Mouse (Mus musculus): ENCODE data around the gene Unc93b1. TPM values are rescaled to one million over a fixed set of nuclear protein-coding genes. Genes with fewer than 3 reads are reported as not detected.

Unc93b1 gene
- polyA plus RNA-seq, 1 experiment, result 14.3 TPM

DNA sequence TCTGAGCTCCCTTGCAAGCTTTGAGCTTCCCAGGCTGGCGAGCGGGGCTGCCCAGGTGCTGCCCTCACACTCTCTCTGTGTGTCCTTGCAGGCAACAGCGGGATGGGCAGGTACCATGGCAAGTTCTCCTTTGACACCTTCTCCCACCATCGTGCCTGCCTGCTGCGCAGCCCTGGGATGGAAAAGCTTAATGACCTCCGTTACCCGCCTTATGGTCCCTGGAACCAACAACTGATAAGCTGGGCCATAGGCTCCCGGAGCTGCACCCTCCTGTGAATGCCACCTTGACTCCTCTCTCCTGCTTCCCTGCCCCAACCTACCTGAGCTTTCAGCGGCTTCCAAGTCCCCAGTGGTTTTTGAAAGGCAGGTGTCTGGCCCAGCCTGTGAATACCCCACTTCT lies 45.9 kb downstream of the Unc93b1 start:
- no peak overlapping the region for H3K27ac ChIP-seq (ENCODE audit: insufficient read depth, low read length)
- H3K27me3 ChIP-seq (ENCODE audit: control insufficient read depth, insufficient read depth, low read length), result no peaks in the 10 kb centered on the region
- no peak for TF ChIP-seq CTCF (IDR thresholded peaks at IDR 0.05; ENCODE audit: borderline replicate concordance, insufficient read depth, low read depth, low read length)
- TF ChIP-seq POLR2A (IDR thresholded peaks at IDR 0.05; ENCODE audit: borderline replicate concordance, insufficient read depth, low read length), result no peak
- DNase-seq, result no peak
- 76% methylated on average over 9 of the region's 9 CpGs for WGBS
- no peak overlapping the region for H3K4me3 ChIP-seq (replicated peaks; ENCODE audit: insufficient read depth, low read depth, low read length)
- H3K4me1 ChIP-seq (ENCODE audit: control insufficient read depth, insufficient read depth, low read length), result peaks cover 13% of the 10 kb centered on the region

DNA sequence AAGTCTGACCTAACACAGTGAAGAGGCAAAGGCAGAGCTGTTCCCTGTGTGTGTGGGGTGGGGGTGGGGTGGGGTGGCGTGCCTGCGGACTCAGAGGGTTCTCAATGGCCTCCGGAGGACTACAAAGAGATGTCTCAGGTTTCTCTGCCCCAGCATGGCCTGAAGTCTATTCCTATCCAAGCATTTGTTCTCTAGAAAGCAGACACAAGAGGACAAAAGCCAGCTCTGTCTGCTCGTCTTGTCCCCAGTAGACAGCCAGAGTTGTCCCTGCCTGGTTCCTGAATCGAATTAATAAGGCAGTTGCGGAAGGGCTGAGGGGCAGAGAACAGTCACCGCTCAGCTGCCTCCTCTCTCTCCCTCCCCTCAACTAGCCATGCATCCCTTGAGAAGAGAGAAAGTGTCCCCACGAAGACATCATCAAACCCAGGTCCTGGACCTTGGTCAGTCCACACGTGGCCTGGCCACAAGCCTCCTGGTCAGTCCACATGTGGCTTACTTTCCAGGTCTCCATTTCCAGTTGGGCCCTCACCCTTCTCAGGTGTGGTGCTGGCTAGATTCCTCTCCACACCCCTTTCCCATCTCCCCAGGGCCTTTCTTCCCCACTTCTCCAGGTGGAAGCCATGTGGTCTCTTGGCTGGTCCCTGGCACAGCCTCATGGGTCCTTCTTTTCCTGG lies 48.7 kb downstream of the Unc93b1 start:
- Histone ChIP-seq H3K27ac (ENCODE audit: insufficient read depth, low read length) (peak overlapping the region; percentile 37; the same call in 1 of the 2 replicates), H3K4me3 (replicated peaks; ENCODE audit: insufficient read depth, low read depth, low read length) (no peak overlapping the region), H3K27me3 (ENCODE audit: control insufficient read depth, insufficient read depth, low read length) (no peaks in the 10 kb centered on the region), H3K4me1 (ENCODE audit: control insufficient read depth, insufficient read depth, low read length) (peaks cover 13% of the 10 kb centered on the region)
- 61% methylated on average over 9 of the region's 9 CpGs for WGBS
- TF ChIP-seq CTCF (IDR thresholded peaks at IDR 0.05; ENCODE audit: borderline replicate concordance, insufficient read depth, low read depth, low read length), result no peak
- no peak for TF ChIP-seq POLR2A (IDR thresholded peaks at IDR 0.05; ENCODE audit: borderline replicate concordance, insufficient read depth, low read length)
- no peak for DNase-seq

DNA sequence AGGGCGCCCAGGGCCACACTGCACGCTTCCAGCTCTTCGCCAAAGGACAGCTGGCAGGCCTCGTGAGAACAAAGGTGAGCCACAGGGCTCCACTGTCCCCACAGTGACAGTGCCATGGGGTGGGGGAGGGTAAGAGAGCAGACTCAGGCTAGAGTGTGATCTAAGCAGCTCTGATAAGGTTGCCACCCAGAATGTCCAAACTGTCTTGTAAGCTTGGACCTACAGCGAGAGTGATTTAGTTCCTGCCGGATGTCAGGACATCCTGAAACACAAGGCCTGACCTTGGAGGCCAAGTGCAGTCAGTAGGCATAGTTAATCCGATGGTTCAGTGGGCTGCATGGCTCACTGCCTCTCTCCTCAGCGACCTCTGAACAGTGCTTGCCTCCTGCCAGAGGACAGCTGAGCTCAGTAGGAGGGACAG lies 50.3 kb downstream of the Unc93b1 start:
- DNase-seq, result no peak
- Histone ChIP-seq H3K4me1 (ENCODE audit: control insufficient read depth, insufficient read depth, low read length) (peaks cover 13% of the 10 kb centered on the region), H3K27me3 (ENCODE audit: control insufficient read depth, insufficient read depth, low read length) (no peaks in the 10 kb centered on the region), H3K4me3 (replicated peaks; ENCODE audit: insufficient read depth, low read depth, low read length) (no peak overlapping the region), H3K27ac (ENCODE audit: insufficient read depth, low read length) (no peak overlapping the region)
- WGBS, result 37% methylated on average over 8 of the region's 8 CpGs
- no peak for TF ChIP-seq CTCF (IDR thresholded peaks at IDR 0.05; ENCODE audit: borderline replicate concordance, insufficient read depth, low read depth, low read length)
- TF ChIP-seq POLR2A (IDR thresholded peaks at IDR 0.05; ENCODE audit: borderline replicate concordance, insufficient read depth, low read length), result no peak

DNA sequence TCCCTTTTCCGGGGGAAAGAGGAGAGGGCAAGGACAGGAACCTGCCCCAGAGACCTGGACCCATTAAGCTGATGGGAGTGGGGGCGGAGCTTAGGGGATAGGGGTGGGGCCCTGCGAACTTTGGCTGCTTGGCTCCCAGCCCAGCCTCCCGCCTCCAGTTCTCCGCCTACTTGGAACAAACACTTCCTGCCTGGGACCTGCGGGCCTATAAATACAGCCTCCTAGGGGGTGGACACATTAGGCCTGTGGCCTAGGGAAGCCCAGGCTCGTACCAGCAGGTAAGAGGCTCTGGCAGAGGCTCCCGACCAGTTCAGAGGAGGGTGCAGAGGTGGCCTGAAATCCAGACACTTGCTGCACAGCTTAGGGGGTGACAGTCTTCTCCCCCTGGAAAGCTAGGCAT lies 51.3 kb downstream of the Unc93b1 start, which contains the start of gene Acy3:
Gene Acy3 (plus strand): TSS at position 237 of the 400 bp plus-strand sequence.
- no peak within 1 kb of the TSS for H3K4me3 ChIP-seq (replicated peaks; ENCODE audit: insufficient read depth, low read depth, low read length)
- WGBS, result 23% methylated on average over 8 of the region's 8 CpGs
- peaks cover 13% of the 10 kb centered on the region for H3K4me1 ChIP-seq (ENCODE audit: control insufficient read depth, insufficient read depth, low read length)
- H3K27me3 ChIP-seq (ENCODE audit: control insufficient read depth, insufficient read depth, low read length), result no peaks in the 10 kb centered on the region
- DNase-seq, result no peak
- TF ChIP-seq POLR2A (IDR thresholded peaks at IDR 0.05; ENCODE audit: borderline replicate concordance, insufficient read depth, low read length) (no peak), CTCF (IDR thresholded peaks at IDR 0.05; ENCODE audit: borderline replicate concordance, insufficient read depth, low read depth, low read length) (no peak)
- no peak within 1 kb of the TSS for H3K27ac ChIP-seq (ENCODE audit: insufficient read depth, low read length)

DNA sequence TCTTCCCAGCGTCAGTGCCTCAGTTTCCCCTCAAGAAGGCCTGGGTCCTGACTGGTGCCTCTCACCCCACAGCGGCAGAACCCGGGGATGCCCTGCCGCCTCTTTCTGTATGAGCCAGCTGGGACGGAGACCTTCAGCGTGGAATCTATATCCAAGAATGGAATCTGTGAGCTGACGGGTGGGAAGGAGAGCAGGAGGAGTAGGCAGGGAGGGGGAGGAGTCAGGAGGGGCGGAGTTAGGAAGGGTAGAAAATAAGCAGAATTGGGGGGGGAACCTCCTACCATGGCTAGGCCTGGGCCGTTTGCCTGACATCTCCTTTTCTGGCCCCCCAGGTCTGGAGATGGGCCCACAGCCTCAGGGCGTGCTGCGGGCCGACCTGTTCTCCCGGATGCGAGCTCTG lies 53.1 kb downstream of the Unc93b1 start:
- Histone ChIP-seq H3K4me1 (ENCODE audit: control insufficient read depth, insufficient read depth, low read length) (peaks cover 13% of the 10 kb centered on the region), H3K27ac (ENCODE audit: insufficient read depth, low read length) (no peak overlapping the region), H3K27me3 (ENCODE audit: control insufficient read depth, insufficient read depth, low read length) (no peaks in the 10 kb centered on the region), H3K4me3 (replicated peaks; ENCODE audit: insufficient read depth, low read depth, low read length) (no peak overlapping the region)
- TF ChIP-seq POLR2A (IDR thresholded peaks at IDR 0.05; ENCODE audit: borderline replicate concordance, insufficient read depth, low read length), result no peak
- DNase-seq, result no peak
- 87% methylated on average over 14 of the region's 14 CpGs for WGBS

DNA sequence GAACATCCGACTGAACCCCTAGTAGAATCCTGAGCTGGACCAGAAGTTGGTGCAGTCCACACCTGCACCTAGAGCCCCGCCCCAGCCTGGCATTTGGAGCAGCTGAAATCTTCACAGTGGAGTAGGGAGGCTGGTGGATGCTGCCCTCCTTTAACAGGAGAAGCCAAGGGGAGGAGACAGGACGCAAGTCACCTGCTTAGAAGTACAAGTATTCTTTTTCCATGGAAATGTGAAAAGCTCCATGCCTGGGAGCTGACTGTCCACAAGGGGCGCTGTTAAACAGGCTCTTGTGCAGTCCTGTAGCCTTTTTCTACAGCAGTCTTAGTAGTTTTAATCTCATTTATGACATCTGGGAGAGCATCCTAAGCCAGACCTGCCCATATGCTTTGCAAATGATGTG lies 53.8 kb downstream of the Unc93b1 start:
- Histone ChIP-seq H3K4me1 (ENCODE audit: control insufficient read depth, insufficient read depth, low read length) (peaks cover 13% of the 10 kb centered on the region), H3K4me3 (replicated peaks; ENCODE audit: insufficient read depth, low read depth, low read length) (no peak overlapping the region), H3K27me3 (ENCODE audit: control insufficient read depth, insufficient read depth, low read length) (no peaks in the 10 kb centered on the region), H3K27ac (ENCODE audit: insufficient read depth, low read length) (no peak overlapping the region)
- no peak for TF ChIP-seq CTCF (IDR thresholded peaks at IDR 0.05; ENCODE audit: borderline replicate concordance, insufficient read depth, low read depth, low read length)
- no peak for TF ChIP-seq POLR2A (IDR thresholded peaks at IDR 0.05; ENCODE audit: borderline replicate concordance, insufficient read depth, low read length)
- 87% methylated on average over 4 of the region's 4 CpGs for WGBS
- no peak for DNase-seq

DNA sequence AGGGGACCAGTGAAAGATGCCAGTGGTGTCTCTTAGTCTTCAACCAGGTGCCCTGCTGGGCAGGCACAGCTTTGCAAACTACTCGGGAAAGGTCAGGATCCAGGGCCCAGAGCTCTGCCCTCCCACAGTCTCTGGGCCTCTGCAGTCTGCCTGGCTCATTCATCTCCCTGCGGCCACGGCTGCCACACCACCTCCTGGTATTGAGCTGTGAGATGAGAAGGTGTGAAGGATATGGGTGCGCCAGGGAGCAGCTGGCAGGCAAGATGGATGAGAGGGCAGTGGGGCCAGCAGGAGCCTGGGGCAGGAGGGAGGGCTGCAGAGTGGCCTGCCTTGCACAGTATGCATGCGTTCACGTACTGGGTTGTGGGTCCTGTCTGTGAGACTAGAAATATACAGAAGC lies 55.8 kb downstream of the Unc93b1 start:
- no peak for TF ChIP-seq POLR2A (IDR thresholded peaks at IDR 0.05; ENCODE audit: borderline replicate concordance, insufficient read depth, low read length)
- TF ChIP-seq CTCF (IDR thresholded peaks at IDR 0.05; ENCODE audit: borderline replicate concordance, insufficient read depth, low read depth, low read length), result no peak
- Histone ChIP-seq H3K4me3 (replicated peaks; ENCODE audit: insufficient read depth, low read depth, low read length) (no peak overlapping the region), H3K4me1 (ENCODE audit: control insufficient read depth, insufficient read depth, low read length) (no peaks in the 10 kb centered on the region), H3K27ac (ENCODE audit: insufficient read depth, low read length) (no peak overlapping the region), H3K27me3 (ENCODE audit: control insufficient read depth, insufficient read depth, low read length) (no peaks in the 10 kb centered on the region)
- no peak for DNase-seq
- WGBS, result 59% methylated on average over 6 of the region's 6 CpGs

DNA sequence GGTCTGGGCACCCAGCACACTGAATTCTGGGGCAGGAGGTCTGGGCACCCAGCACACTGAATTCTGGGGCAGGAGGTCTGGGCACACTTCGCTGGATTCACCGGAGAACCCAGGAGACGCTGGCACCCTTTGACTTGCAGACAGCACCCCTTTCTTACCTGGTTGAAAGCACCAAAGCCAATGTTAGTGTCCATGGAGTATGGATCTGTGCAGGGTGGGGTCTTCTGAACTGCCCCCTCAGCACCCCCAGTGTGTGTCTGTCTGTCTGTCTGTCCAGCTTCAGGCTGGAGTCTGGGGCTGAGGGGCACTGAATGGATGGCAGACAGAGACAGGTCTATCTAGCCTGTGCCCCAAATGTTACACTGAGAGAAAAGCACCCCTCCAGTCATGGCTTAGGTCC lies 56.6 kb downstream of the Unc93b1 start:
- DNase-seq, result no peak
- H3K4me3 ChIP-seq (replicated peaks; ENCODE audit: insufficient read depth, low read depth, low read length), result no peak overlapping the region
- no peak overlapping the region for H3K27ac ChIP-seq (ENCODE audit: insufficient read depth, low read length)
- H3K4me1 ChIP-seq (ENCODE audit: control insufficient read depth, insufficient read depth, low read length), result no peaks in the 10 kb centered on the region
- TF ChIP-seq POLR2A (IDR thresholded peaks at IDR 0.05; ENCODE audit: borderline replicate concordance, insufficient read depth, low read length) (no peak), CTCF (IDR thresholded peaks at IDR 0.05; ENCODE audit: borderline replicate concordance, insufficient read depth, low read depth, low read length) (no peak)
- H3K27me3 ChIP-seq (ENCODE audit: control insufficient read depth, insufficient read depth, low read length), result no peaks in the 10 kb centered on the region
- 87% methylated on average over 3 of the region's 3 CpGs for WGBS
